Mouse (Mus musculus): ENCODE measurements around the gene Ethe1. TPM values are rescaled to one million over a fixed set of nuclear protein-coding genes. Genes with fewer than 3 reads are reported as not detected.

The Ethe1 gene
- total and polyA plus RNA-seq, 2 experiments from 2014 or later, result 31.3 to 32.2 TPM

GRCm38 (mm10) chr7:24546068-24546614 is 41.2 kb upstream of the Ethe1 start, which contains the start of the genes Pinlyp and Xrcc1:
Pinlyp (minus strand) TSS chr7:24546118.
Xrcc1 (plus strand) TSS chr7:24546289.
- Histone ChIP-seq H3K27ac (ENCODE audit: low read depth, low read length) (peak within 1 kb of the TSS; percentile 57; the same call in 1 of the 2 replicates), H3K4me3 (ENCODE audit: low read depth, low read length) (peak within 1 kb of the TSS; percentile 78), H3K4me1 (ENCODE audit: insufficient read depth, low read length) (peaks cover 8% of the 10 kb centered on the region; the same call in 1 of the 2 replicates), H3K4me2 (ENCODE audit: low read depth, low read length, poor library complexity, severe bottlenecking) (peak within 1 kb of the TSS; percentile 71), H3K27me3 (ENCODE audit: insufficient read depth, low read length) (no peaks in the 10 kb centered on the region), H3K9ac (replicated peaks; ENCODE audit: low read length, poor library complexity, severe bottlenecking) (peak within 1 kb of the TSS; percentile 74), H3K36me3 (ENCODE audit: insufficient read depth, low read length) (no peaks in the 10 kb centered on the region), H3K9me3 (ENCODE audit: low read length) (no peaks in the 10 kb centered on the region)
- DNase-seq (ENCODE audit: low spot score) (no peak), ATAC-seq (ENCODE audit: low FRiP score) (peak; percentile 2; the same call in 1 of the 2 replicates)
- 40% methylated on average over 13 of the region's 13 CpGs for WGBS
- TF ChIP-seq CTCF (IDR thresholded peaks at IDR 0.05), result no peak

GRCm38 (mm10) chr7:24546634-24547389 is 40.5 kb upstream of the Ethe1 start:
- DNase-seq (ENCODE audit: low spot score), result peak; percentile 100
- no peaks in the 10 kb centered on the region for H3K27me3 ChIP-seq (ENCODE audit: insufficient read depth, low read length)
- H3K4me1 ChIP-seq (ENCODE audit: insufficient read depth, low read length), result peaks cover 8% of the 10 kb centered on the region; the same call in 1 of the 2 replicates
- peak overlapping the region; percentile 71 for H3K4me2 ChIP-seq (ENCODE audit: low read depth, low read length, poor library complexity, severe bottlenecking)
- H3K4me3 ChIP-seq (ENCODE audit: low read depth, low read length), result peak overlapping the region; percentile 78
- peak overlapping the region; percentile 74 for H3K9ac ChIP-seq (replicated peaks; ENCODE audit: low read length, poor library complexity, severe bottlenecking)
- under 1% methylated on average over 54 of the region's 57 CpGs for WGBS
- H3K36me3 ChIP-seq (ENCODE audit: insufficient read depth, low read length), result no peaks in the 10 kb centered on the region
- peak overlapping the region; percentile 57; the same call in 1 of the 2 replicates for H3K27ac ChIP-seq (ENCODE audit: low read depth, low read length)
- H3K9me3 ChIP-seq (ENCODE audit: low read length), result no peaks in the 10 kb centered on the region
- ATAC-seq (ENCODE audit: low FRiP score), result peak; percentile 98
- no peak for TF ChIP-seq CTCF (IDR thresholded peaks at IDR 0.05)

GRCm38 (mm10) chr7:24547534-24548036 is 39.8 kb upstream of the Ethe1 start:
- H3K4me1 ChIP-seq (ENCODE audit: insufficient read depth, low read length), result peaks cover 8% of the 10 kb centered on the region; the same call in 1 of the 2 replicates
- H3K4me3 ChIP-seq (ENCODE audit: low read depth, low read length), result peak overlapping the region; percentile 78
- ATAC-seq (ENCODE audit: low FRiP score), result peak; percentile 7; the same call in 1 of the 2 replicates
- 27% methylated on average over 13 of the region's 13 CpGs for WGBS
- H3K27ac ChIP-seq (ENCODE audit: low read depth, low read length), result 0 out of 2 replicates have a peak overlapping the region, but pooled peaks have one; percentile 38
- H3K4me2 ChIP-seq (ENCODE audit: low read depth, low read length, poor library complexity, severe bottlenecking), result peak overlapping the region; percentile 71
- H3K9me3 ChIP-seq (ENCODE audit: low read length), result no peaks in the 10 kb centered on the region
- peak overlapping the region; percentile 74 for H3K9ac ChIP-seq (replicated peaks; ENCODE audit: low read length, poor library complexity, severe bottlenecking)
- no peak for TF ChIP-seq CTCF (IDR thresholded peaks at IDR 0.05)
- 0 out of 2 replicates have a peak, but pooled peaks cover 4% of the 10 kb centered on the region for H3K36me3 ChIP-seq (ENCODE audit: insufficient read depth, low read length)
- no peak for DNase-seq (ENCODE audit: low spot score)
- H3K27me3 ChIP-seq (ENCODE audit: insufficient read depth, low read length), result no peaks in the 10 kb centered on the region

GRCm38 (mm10) chr7:24551985-24552759 is 35.2 kb upstream of the Ethe1 start:
- Histone ChIP-seq H3K27me3 (ENCODE audit: insufficient read depth, low read length) (no peaks in the 10 kb centered on the region), H3K4me1 (ENCODE audit: insufficient read depth, low read length) (peaks cover 4% of the 10 kb centered on the region; the same call in 1 of the 2 replicates), H3K4me3 (ENCODE audit: low read depth, low read length) (no peak overlapping the region), H3K9ac (replicated peaks; ENCODE audit: low read length, poor library complexity, severe bottlenecking) (no peak overlapping the region), H3K36me3 (ENCODE audit: insufficient read depth, low read length) (peaks cover 9% of the 10 kb centered on the region; the same call in 1 of the 2 replicates), H3K4me2 (ENCODE audit: low read depth, low read length, poor library complexity, severe bottlenecking) (no peak overlapping the region), H3K9me3 (ENCODE audit: low read length) (no peaks in the 10 kb centered on the region), H3K27ac (ENCODE audit: low read depth, low read length) (no peak overlapping the region)
- ATAC-seq (ENCODE audit: low FRiP score) (no peak), DNase-seq (ENCODE audit: low spot score) (no peak)
- 93% methylated on average over 12 of the region's 12 CpGs for WGBS
- TF ChIP-seq CTCF (IDR thresholded peaks at IDR 0.05), result no peak

GRCm38 (mm10) chr7:24555786-24556185 is 31.6 kb upstream of the Ethe1 start:
- Histone ChIP-seq H3K9me3 (ENCODE audit: low read length) (no peaks in the 10 kb centered on the region), H3K27me3 (ENCODE audit: insufficient read depth, low read length) (no peaks in the 10 kb centered on the region), H3K9ac (replicated peaks; ENCODE audit: low read length, poor library complexity, severe bottlenecking) (no peak overlapping the region), H3K4me3 (ENCODE audit: low read depth, low read length) (no peak overlapping the region), H3K4me2 (ENCODE audit: low read depth, low read length, poor library complexity, severe bottlenecking) (no peak overlapping the region), H3K36me3 (ENCODE audit: insufficient read depth, low read length) (peaks cover 9% of the 10 kb centered on the region; the same call in 1 of the 2 replicates), H3K4me1 (ENCODE audit: insufficient read depth, low read length) (no peaks in the 10 kb centered on the region), H3K27ac (ENCODE audit: low read depth, low read length) (no peak overlapping the region)
- ATAC-seq (ENCODE audit: low FRiP score) (no peak), DNase-seq (ENCODE audit: low spot score) (no peak)
- 91% methylated on average over 10 of the region's 10 CpGs for WGBS
- TF ChIP-seq CTCF (IDR thresholded peaks at IDR 0.05), result no peak

Measured in midbrain, postnatal 0 days (tissue).